Mouse (Mus musculus) embryonic facial prominence, embryonic 12.5 days (tissue): ENCODE measurements at regions not wholly inside any gene's neighbourhood (a gene's known extent, or its start where the extent isn't known, plus 50 kb on each side); places are given as distances from the start of the nearest gene placed in this dataset.
"Not testable (repeated sequence)": the region's sequence is repeated elsewhere in the genome, so short reads cannot be mapped to it uniquely, and the experiment has no call there.

Source experiments
- ATAC-seq: fragments of 200-750 bp; cut with Nextera tagmentation; 2 replicates; pipeline ENCODE4 v1.8.0; 2017; ENCODE audit not compliant: insufficient number of reproducible peaks, insufficient read depth, low FRiP score, low TSS enrichment
- H3K27ac ChIP-seq: fragments of 300-500 bp; sonication (generic); 2 replicates; pipeline ENCODE4 v1.5.1; 2016; ENCODE audit warnings: mild to moderate bottlenecking
- H3K27me3 ChIP-seq: fragments of 300-500 bp; sonication (generic); 2 replicates; pipeline ENCODE4 v1.6.1; 2016; ENCODE audit warnings: mild to moderate bottlenecking, moderate library complexity
- H3K36me3 ChIP-seq: fragments of 300-500 bp; sonication (generic); 2 replicates; pipeline ENCODE4 v1.6.1; 2016; ENCODE audit warnings: mild to moderate bottlenecking
- H3K4me1 ChIP-seq: fragments of 300-500 bp; sonication (generic); 2 replicates; pipeline ENCODE4 v1.6.1; 2016
- H3K4me2 ChIP-seq: fragments of 300-500 bp; sonication (generic); replicated peaks from 2 replicates; pipeline ENCODE4 v1.6.1; 2016; ENCODE audit warnings: mild to moderate bottlenecking, moderate library complexity
- H3K4me3 ChIP-seq: fragments of 300-500 bp; sonication (generic); 2 replicates; pipeline ENCODE4 v1.5.1; 2016; ENCODE audit warnings: mild to moderate bottlenecking
- H3K9ac ChIP-seq: fragments of 300-500 bp; sonication (generic); 2 replicates; pipeline ENCODE4 v1.6.1; 2016; ENCODE audit warnings: mild to moderate bottlenecking, moderate library complexity
- H3K9me3 ChIP-seq: fragments of 300-500 bp; sonication (generic); 2 replicates; pipeline ENCODE4 v1.6.1; 2016; ENCODE audit warnings: mild to moderate bottlenecking, moderate library complexity
- WGBS: fragments of 180-500 bp; shearing (Covaris S2); methylation state at CpG from one replicate; pipeline ENCODE4 v1.1.7; 2016; 5-methylcytosine and 5-hydroxymethylcytosine counted together

GRCm38 (mm10) chr17:9168411-9168810 is 180.3 kb downstream of the 1700010I14Rik start:
- H3K9me3 ChIP-seq = no peaks in the 10 kb centered on the region
- peaks cover 12% of the 10 kb centered on the region for H3K4me1 ChIP-seq
- H3K4me2 ChIP-seq = peak overlapping the region; percentile 95
- no peaks in the 10 kb centered on the region for H3K36me3 ChIP-seq
- peak overlapping the region; percentile 40 for H3K4me3 ChIP-seq
- no peak for ATAC-seq
- no peak overlapping the region for H3K27ac ChIP-seq
- H3K9ac ChIP-seq = no peak overlapping the region
- H3K27me3 ChIP-seq = no peaks in the 10 kb centered on the region
- 2% methylated on average over 5 of the region's 5 CpGs for WGBS

- H3K4me2 ChIP-seq = no peak overlapping the region
- no peak overlapping the region for H3K4me3 ChIP-seq
- H3K9ac ChIP-seq = no peak overlapping the region
- no peaks in the 10 kb centered on the region for H3K36me3 ChIP-seq
- no peak for ATAC-seq
- 15% methylated on average over 11 of the region's 11 CpGs for WGBS
- H3K9me3 ChIP-seq = no peaks in the 10 kb centered on the region
- no peaks in the 10 kb centered on the region for H3K27me3 ChIP-seq
- peaks cover 12% of the 10 kb centered on the region for H3K4me1 ChIP-seq
- no peak overlapping the region for H3K27ac ChIP-seq
These were observed 181.2 kb downstream of the 1700010I14Rik start for GRCm38 (mm10) chr17:9169371-9169770.

- H3K27ac ChIP-seq = no peak overlapping the region
- no peak overlapping the region for H3K9ac ChIP-seq
- H3K27me3 ChIP-seq = no peaks in the 10 kb centered on the region
- H3K36me3 ChIP-seq = no peaks in the 10 kb centered on the region
- H3K4me1 ChIP-seq = no peaks in the 10 kb centered on the region
- H3K4me3 ChIP-seq = no peak overlapping the region
- no peaks in the 10 kb centered on the region for H3K9me3 ChIP-seq
- ATAC-seq = no peak
- H3K4me2 ChIP-seq = no peak overlapping the region
- 78% methylated on average over 5 of the region's 5 CpGs for WGBS
These were observed 209.0 kb downstream of the 1700010I14Rik start for GRCm38 (mm10) chr17:9197160-9197559.

- 90% methylated on average over 7 of the region's 7 CpGs for whole genome bisulfite sequencing
- Histone ChIP-seq H3K27me3 (no peaks in the 10 kb centered on the region), H3K4me3 (no peak overlapping the region), H3K4me2 (no peak overlapping the region), H3K36me3 (no peaks in the 10 kb centered on the region), H3K27ac (no peak overlapping the region), H3K9me3 (no peaks in the 10 kb centered on the region), H3K9ac (no peak overlapping the region), H3K4me1 (no peaks in the 10 kb centered on the region)
- ATAC-seq = no peak
These were observed 212.3 kb downstream of the 1700010I14Rik start for GRCm38 (mm10) chr17:9200386-9200785.

GRCm38 (mm10) chr17:9202496-9202895 is 214.4 kb downstream of the 1700010I14Rik start:
- H3K4me2 ChIP-seq = no peak overlapping the region
- H3K9ac ChIP-seq = no peak overlapping the region
- H3K4me3 ChIP-seq = no peak overlapping the region
- H3K9me3 ChIP-seq = no peaks in the 10 kb centered on the region
- no peaks in the 10 kb centered on the region for H3K27me3 ChIP-seq
- H3K27ac ChIP-seq = no peak overlapping the region
- ATAC-seq = no peak
- H3K36me3 ChIP-seq = no peaks in the 10 kb centered on the region
- no peaks in the 10 kb centered on the region for H3K4me1 ChIP-seq
- WGBS = 23% methylated on average over 2 of the region's 2 CpGs

- no peaks in the 10 kb centered on the region for H3K27me3 ChIP-seq
- no peak for ATAC-seq
- WGBS = 71% methylated on average over 2 of the region's 2 CpGs
- H3K4me2 ChIP-seq = no peak overlapping the region
- no peaks in the 10 kb centered on the region for H3K36me3 ChIP-seq
- no peak overlapping the region for H3K4me3 ChIP-seq
- no peaks in the 10 kb centered on the region for H3K4me1 ChIP-seq
- H3K9me3 ChIP-seq = no peaks in the 10 kb centered on the region
- H3K9ac ChIP-seq = no peak overlapping the region
- no peak overlapping the region for H3K27ac ChIP-seq
These were observed 211.2 kb upstream of the Gm17728 start for GRCm38 (mm10) chr17:9210626-9211025.

GRCm38 (mm10) chr17:9223097-9223496 is 198.8 kb upstream of the Gm17728 start:
- 80% methylated on average over 4 of the region's 4 CpGs for WGBS
- no peak overlapping the region for H3K4me2 ChIP-seq
- 0 out of 2 replicates have a peak, but pooled peaks cover 3% of the 10 kb centered on the region for H3K9me3 ChIP-seq
- H3K9ac ChIP-seq = no peak overlapping the region
- H3K27me3 ChIP-seq = no peaks in the 10 kb centered on the region
- ATAC-seq = no peak
- H3K4me3 ChIP-seq = no peak overlapping the region
- H3K36me3 ChIP-seq = no peaks in the 10 kb centered on the region
- peaks cover 3% of the 10 kb centered on the region for H3K4me1 ChIP-seq
- no peak overlapping the region for H3K27ac ChIP-seq

- H3K36me3 ChIP-seq = no peaks in the 10 kb centered on the region
- H3K9me3 ChIP-seq = no peaks in the 10 kb centered on the region
- H3K27me3 ChIP-seq = no peaks in the 10 kb centered on the region
- no peak overlapping the region for H3K9ac ChIP-seq
- H3K4me1 ChIP-seq = peaks cover 8% of the 10 kb centered on the region
- peak; percentile 15; the same call in 1 of the 2 replicates for ATAC-seq
- no peak overlapping the region for H3K4me3 ChIP-seq
- WGBS = 53% methylated on average over 10 of the region's 10 CpGs
- H3K27ac ChIP-seq = no peak overlapping the region
- peak overlapping the region; percentile 21; the same call in 1 of the 2 replicates for H3K4me2 ChIP-seq
These were observed 193.8 kb upstream of the Gm17728 start for GRCm38 (mm10) chr17:9227872-9228575.

- Histone ChIP-seq H3K4me2 (no peak overlapping the region), H3K27me3 (no peaks in the 10 kb centered on the region), H3K9me3 (no peaks in the 10 kb centered on the region), H3K36me3 (no peaks in the 10 kb centered on the region), H3K4me1 (no peaks in the 10 kb centered on the region), H3K27ac (no peak overlapping the region), H3K4me3 (no peak overlapping the region), H3K9ac (no peak overlapping the region)
- no peak for ATAC-seq
- WGBS = 78% methylated on average over 6 of the region's 6 CpGs
These were observed 186.7 kb upstream of the Gm17728 start for GRCm38 (mm10) chr17:9235141-9235571.

- no peak overlapping the region for H3K9ac ChIP-seq
These were observed 163.2 kb upstream of the Gm17728 start for GRCm38 (mm10) chr17:9258646-9259170.

GRCm38 (mm10) chr17:9268776-9269175 is 153.1 kb upstream of the Gm17728 start:
- Histone ChIP-seq H3K9ac (no peak overlapping the region), H3K4me2 (no peak overlapping the region), H3K27ac (no peak overlapping the region), H3K9me3 (no peaks in the 10 kb centered on the region), H3K27me3 (no peaks in the 10 kb centered on the region), H3K4me1 (no peaks in the 10 kb centered on the region), H3K4me3 (no peak overlapping the region), H3K36me3 (no peaks in the 10 kb centered on the region)
- whole genome bisulfite sequencing = 77% methylated on average over 3 of the region's 3 CpGs
- no peak for ATAC-seq

More at GRCm38 (mm10) chr17:9258646-9259170, 163.2 kb upstream of the Gm17728 start:
- no peak for ATAC-seq
- Histone ChIP-seq H3K27ac (no peak overlapping the region), H3K4me3 (no peak overlapping the region), H3K4me2 (no peak overlapping the region), H3K27me3 (no peaks in the 10 kb centered on the region), H3K4me1 (no peaks in the 10 kb centered on the region), H3K36me3 (no peaks in the 10 kb centered on the region), H3K9me3 (no peaks in the 10 kb centered on the region)
- WGBS = 67% methylated on average over 5 of the region's 5 CpGs

- H3K9ac ChIP-seq, ATAC-seq, H3K4me1 ChIP-seq, H3K4me2 ChIP-seq, H3K9me3 ChIP-seq, H3K27ac ChIP-seq, H3K4me3 ChIP-seq, H3K27me3 ChIP-seq, H3K36me3 ChIP-seq: not testable (repeated sequence)
- WGBS = 60% methylated on average over 3 of the region's 3 CpGs
These were observed 143.8 kb upstream of the Gm17728 start for GRCm38 (mm10) chr17:9278046-9278445.
